Comparison of ENCODE assay signal across 21 mouse cellular contexts in the genomic region with DNA sequence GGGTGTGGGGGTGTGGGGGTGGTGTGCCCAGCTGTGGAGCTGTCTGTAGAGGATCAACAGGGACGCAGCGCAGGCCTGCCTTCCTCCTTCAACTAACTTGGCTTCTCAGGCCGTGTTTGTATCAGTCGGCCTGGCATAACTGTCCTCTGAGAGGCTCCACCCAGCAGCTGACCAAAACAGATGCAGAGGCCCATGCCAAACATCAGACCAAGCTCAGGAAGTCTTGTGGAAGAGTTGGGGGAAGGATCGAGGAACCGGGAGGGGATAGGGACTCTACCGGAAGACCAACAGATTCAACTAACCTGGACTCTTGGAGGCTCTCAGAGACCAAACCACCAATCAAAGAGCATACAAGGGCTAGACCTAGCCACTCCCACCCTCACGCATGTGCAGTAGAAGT.
A peak's percentile ranks its signal among the peaks of the same experiment; 100 is the strongest.
DNase-seq lines count a peak whose midpoint lies in the region; TF ChIP-seq lines count a peak whose summit lies in the region.
"Had no signal": no experiment of that assay in that cellular context is flagged by ENCODE, and none has a peak within 500 bp of the region (broad histone marks: within the 10 kb centered on the region; RNA-seq: fewer than 3 reads in every experiment).

No protein-coding gene starts in this region.

- no peaks in the 10 kb centered on the region for H3K4me1 ChIP-seq in heart, embryonic 10.5 days
- H3K4me1 ChIP-seq in testis, adult 2 months (ENCODE audit: control insufficient read depth, insufficient read depth, low read length) = no peaks in the 10 kb centered on the region
- H3K4me1 ChIP-seq: forebrain, embryonic 13.5 days; forebrain, embryonic 15.5 days had no signal

- 90% methylated on average over 8 of the region's 8 CpGs for WGBS in heart, embryonic 10.5 days

- H3K4me3 ChIP-seq in heart, embryonic 10.5 days = no peak overlapping the region
- H3K4me3 ChIP-seq in testis, adult 2 months (ENCODE audit: control insufficient read depth, low read depth, low read length) = peak overlapping the region; percentile 36
- H3K4me3 ChIP-seq: embryonic facial prominence, embryonic 10.5 days; embryonic facial prominence, embryonic 12.5 days; forebrain, embryonic 13.5 days; forebrain, embryonic 15.5 days had no signal

- no peak for TF ChIP-seq CTCF in testis, adult 2 months (IDR thresholded peaks at IDR 0.05; ENCODE audit: control insufficient read depth, insufficient read depth, insufficient replicate concordance, low read depth, low read length)

- TF ChIP-seq POLR2A in testis, adult 2 months (IDR thresholded peaks at IDR 0.05; ENCODE audit: control insufficient read depth, low read depth, low read length) = no peak

- H3K36me3 ChIP-seq in heart, embryonic 10.5 days = no peaks in the 10 kb centered on the region
- H3K36me3 ChIP-seq in testis, adult 2 months (ENCODE audit: control insufficient read depth, insufficient read depth, low read length) = no peaks in the 10 kb centered on the region
- H3K36me3 ChIP-seq: embryonic facial prominence, embryonic 10.5 days; embryonic facial prominence, embryonic 12.5 days; forebrain, embryonic 15.5 days; G1E had no signal

- DNase-seq in heart, adult 11 months = peak; percentile 63
- DNase-seq in heart, embryonic 10.5 days (ENCODE audit: low spot score) = no peak
- no peak for DNase-seq in testis, postnatal 14 days (ENCODE audit: low spot score)
- no peak for DNase-seq in MN1 (ENCODE audit: low spot score)
- DNase-seq: adrenal gland, adult 8-10 months; adrenal gland, postnatal 14 days; adrenal gland, postnatal 36 days; B cell, adult 2 months; cerebellum, adult 11-12 months; cerebellum, adult 2 months; cerebellum, adult 9-10 months; cerebellum, postnatal 10 days; cerebellum, postnatal 25 days; forebrain, postnatal 0 days had no signal

- H3K27me3 ChIP-seq in heart, embryonic 10.5 days (ENCODE audit: insufficient read depth, poor library complexity, severe bottlenecking) = 0 out of 2 replicates have a peak, but pooled peaks cover 3% of the 10 kb centered on the region
- H3K27me3 ChIP-seq in testis, adult 2 months (ENCODE audit: control insufficient read depth, insufficient read depth, low read length) = no peaks in the 10 kb centered on the region
- H3K27me3 ChIP-seq: CH12.LX; embryonic facial prominence, embryonic 12.5 days; forebrain, embryonic 13.5 days; forebrain, embryonic 15.5 days had no signal

- no peak overlapping the region for H3K27ac ChIP-seq in heart, embryonic 10.5 days
- no peak overlapping the region for H3K27ac ChIP-seq in testis, adult 2 months (ENCODE audit: control insufficient read depth, insufficient read depth, low read depth, low read length)
- H3K27ac ChIP-seq: embryonic facial prominence, embryonic 10.5 days; embryonic facial prominence, embryonic 12.5 days; forebrain, embryonic 13.5 days; forebrain, embryonic 15.5 days had no signal

- H3K9me3 ChIP-seq in heart, embryonic 10.5 days = no peaks in the 10 kb centered on the region
- H3K9me3 ChIP-seq: embryonic facial prominence, embryonic 10.5 days; embryonic facial prominence, embryonic 12.5 days; forebrain, embryonic 13.5 days; forebrain, embryonic 15.5 days had no signal
